Mouse (Mus musculus) liver, embryonic 14.5 days (tissue): ENCODE measurements around the gene Gm11562.

ENCODE experiments used
- CTCF ChIP-seq: IDR thresholded peaks from 2 replicates; pipeline ENCODE4 v1.5.1; 2016; ENCODE audit warnings: antibody characterized with exemption, low read depth, control low read depth
- EP300 ChIP-seq: IDR thresholded peaks from 2 replicates; pipeline ENCODE4 v1.6.1; 2016; ENCODE audit warnings: antibody characterized with exemption, low read depth

- TF ChIP-seq CTCF, result no peak
- TF ChIP-seq EP300, result no peak
These were observed 45.6 kb upstream of the Gm11562 start, which contains the start of gene Krtap4-6 for GRCm38 (mm10) chr11:99665860-99666259.
